Mouse (Mus musculus): Measurements from ENCODE around the gene Kcnh4. TPM values are rescaled to one million over a fixed set of nuclear protein-coding genes. Genes with fewer than 3 reads are reported as not detected.
A peak's percentile ranks its signal among the peaks of the same experiment; 100 is the strongest.

Kcnh4 gene
- total RNA-seq, 2 experiments from 2014 or later: 0.39 to 0.40 TPM

DNA sequence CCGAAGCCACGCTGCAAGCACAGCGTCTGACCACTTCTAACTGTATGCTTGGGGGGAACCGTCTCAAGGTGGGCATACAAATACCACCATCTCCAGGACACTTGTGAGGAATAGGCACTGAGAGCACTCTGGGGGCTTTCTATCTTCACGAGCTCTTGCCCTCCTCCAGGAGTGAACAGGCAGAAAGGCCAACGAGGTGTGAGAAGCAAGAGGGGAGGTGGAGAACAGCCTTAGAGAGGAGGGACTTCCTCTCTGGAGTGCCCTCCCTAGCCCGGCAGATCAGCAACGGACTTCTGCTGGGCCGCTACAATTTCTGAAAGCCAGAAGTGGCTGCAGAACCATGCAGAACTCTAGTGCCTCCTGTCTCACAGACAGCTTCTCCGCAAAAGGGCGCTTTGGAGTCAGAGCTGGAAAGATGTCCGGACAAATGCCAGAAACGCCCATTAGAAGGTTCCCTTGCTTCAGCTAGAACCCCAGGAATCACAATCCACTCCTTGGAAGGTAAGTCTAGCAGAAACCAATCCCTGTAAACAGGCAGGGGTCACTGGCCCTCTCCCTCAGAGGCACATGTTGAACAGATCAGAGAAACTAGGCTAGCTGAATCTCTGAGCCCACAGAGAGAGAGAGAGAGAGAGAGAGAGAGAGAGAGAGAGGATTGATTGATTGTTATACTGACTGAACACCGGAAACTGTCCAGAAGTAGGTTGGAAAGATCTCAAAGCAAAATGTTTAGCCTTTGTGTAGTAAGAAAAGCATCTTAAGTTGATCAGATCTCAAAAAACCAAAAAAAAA, 23.6 kb downstream of the Kcnh4 start:
- DNase-seq (ENCODE audit: low spot score in 2 of 2): no peak

DNA sequence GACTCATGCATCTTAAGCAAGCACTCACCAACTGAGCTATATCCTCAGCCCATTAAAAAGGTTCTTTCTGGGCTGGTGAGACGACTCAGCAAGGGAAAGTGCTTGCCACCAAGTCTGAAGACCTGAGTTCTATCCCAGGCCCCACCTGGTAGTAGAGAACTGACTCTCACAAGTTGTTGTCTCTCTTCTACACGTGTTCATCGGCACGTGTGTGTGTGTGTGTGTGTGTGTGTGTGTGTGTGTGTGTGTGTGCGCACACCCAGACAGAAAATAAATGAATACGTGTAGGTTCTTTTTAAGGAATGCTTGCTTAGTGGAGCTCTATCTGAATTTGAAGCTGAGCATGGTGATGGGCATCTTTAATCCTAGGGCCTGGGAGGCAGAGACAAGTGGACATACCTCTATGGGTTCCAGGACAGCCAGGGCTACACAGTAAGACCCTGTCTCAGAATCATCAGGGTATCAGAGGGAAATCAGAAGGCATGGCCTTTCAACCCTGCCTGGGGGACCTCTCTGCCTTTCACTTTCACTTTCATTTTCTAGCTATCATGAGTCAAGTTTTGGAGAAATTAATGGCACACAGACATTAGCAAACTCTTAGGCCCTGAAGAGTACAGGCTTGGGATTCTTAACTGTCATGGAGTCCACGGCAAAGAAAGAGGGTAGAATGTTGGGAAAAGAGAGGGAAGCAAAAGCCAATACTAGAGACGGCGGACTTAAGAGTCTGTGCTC, 24.4 kb downstream of the Kcnh4 start:
- DNase-seq (ENCODE audit: low spot score in 2 of 2): no peak

DNA sequence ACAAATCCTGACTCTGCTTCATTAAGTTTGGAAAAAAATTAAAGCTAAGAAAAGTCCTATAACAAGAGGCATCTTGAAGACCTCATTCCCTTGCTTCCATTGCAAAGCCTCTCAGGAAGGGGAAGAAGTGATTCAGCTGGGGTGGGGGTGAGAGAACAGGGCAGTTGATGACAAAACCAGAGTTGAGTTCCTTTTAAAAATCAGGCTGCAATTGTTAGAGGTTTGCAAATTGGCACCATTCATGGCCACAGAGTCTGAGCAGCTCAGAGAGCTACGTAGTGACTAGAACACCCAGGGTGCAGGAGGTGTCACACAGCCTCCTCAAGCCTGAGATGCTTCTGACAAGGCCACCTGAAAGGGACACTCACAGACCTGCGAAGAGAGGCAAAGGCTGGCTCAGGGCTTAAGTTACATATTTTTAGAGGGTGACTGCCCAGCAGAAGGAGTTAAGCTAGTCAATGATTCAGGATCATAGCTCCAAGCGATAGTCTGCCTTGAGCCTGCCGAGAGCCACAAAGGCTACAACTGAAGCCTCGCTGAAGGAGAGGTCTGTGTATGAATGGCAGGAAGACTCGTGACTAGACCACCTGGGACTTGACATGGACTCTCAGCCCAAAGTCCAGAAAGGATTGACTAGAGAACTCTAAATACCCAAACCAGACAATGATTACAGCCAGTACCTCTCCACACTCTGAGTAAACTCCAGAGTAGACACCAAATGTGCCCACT, 29.1 kb downstream of the Kcnh4 start:
- no peak for DNase-seq (ENCODE audit: low spot score in 2 of 2)

DNA sequence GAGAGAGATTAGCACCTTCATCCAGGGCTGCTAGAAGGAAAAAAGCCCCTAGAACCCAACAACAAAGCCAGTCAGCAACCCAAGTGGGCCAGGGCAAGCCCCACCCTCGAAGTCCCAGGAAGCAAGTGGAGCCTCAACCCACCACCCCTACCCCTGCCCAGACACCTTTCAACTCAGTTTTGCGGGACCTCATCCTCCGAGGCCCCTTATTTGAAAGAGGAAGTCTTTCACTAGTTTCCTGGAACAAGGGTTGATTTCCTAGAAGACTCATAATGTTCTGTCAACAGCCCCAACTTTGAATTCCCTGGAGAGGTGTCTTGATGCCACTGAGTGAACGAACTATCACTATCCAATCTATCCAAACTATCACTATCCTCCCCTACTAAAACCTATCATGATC, 29.8 kb downstream of the Kcnh4 start:
- no peak for DNase-seq (ENCODE audit: low spot score in 2 of 2)

GRCm38 (mm10) chr11:100728601-100729000, 31.1 kb downstream of the Kcnh4 start:
- no peak for DNase-seq (ENCODE audit: low spot score in 2 of 2)

DNA sequence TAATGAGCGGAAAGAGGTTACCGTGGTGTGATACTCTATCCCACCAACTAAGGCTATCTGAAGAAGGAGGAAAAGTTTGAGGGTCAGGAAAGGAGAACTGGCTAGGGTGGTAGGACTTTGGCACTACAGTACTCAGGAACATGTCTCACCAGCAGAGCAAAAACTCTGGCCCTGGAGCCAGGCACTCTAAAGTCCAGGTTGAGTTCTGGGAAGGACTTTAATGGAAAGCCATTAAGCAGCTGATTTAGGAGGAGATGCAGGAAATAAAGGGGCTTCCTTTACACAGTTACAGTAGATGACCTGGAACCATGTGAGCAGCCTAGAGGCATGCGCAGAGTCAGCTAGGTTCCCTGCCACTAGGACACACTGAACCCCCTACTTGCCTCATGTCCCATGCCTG, 32.5 kb downstream of the Kcnh4 start:
- DNase-seq (ENCODE audit: low spot score in 2 of 2): no peak

- DNase-seq (ENCODE audit: low spot score in 2 of 2): no peak
Observed at GRCm38 (mm10) chr11:100724919-100725512, 34.7 kb downstream of the Kcnh4 start.

DNA sequence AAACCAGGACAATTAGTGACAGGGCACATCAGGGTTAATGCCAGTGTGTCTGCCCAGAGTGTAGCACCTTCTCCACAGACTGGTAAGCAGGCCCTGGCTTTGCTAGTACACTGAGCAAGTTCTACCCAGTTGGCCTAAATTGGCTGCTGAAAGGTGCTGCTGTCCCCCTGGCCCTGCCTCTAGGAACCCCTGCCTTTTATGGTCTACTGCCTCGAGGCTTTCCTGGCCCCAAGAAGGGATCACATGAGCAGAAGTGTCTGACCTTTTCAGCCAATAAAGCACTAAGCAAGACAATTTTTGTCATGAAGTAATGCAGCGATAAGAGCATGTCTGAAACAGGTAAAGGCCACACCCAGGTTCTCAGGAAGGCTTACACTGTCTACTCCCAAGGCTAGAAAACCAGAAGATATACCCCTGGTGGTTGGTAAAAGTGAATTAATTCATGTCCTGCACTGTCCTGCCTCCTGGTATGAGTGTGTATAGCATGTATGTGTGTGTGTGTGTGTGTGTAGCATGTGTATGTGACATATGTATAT, 37.2 kb downstream of the Kcnh4 start:
- DNase-seq (ENCODE audit: low spot score in 2 of 2): no peak

DNA sequence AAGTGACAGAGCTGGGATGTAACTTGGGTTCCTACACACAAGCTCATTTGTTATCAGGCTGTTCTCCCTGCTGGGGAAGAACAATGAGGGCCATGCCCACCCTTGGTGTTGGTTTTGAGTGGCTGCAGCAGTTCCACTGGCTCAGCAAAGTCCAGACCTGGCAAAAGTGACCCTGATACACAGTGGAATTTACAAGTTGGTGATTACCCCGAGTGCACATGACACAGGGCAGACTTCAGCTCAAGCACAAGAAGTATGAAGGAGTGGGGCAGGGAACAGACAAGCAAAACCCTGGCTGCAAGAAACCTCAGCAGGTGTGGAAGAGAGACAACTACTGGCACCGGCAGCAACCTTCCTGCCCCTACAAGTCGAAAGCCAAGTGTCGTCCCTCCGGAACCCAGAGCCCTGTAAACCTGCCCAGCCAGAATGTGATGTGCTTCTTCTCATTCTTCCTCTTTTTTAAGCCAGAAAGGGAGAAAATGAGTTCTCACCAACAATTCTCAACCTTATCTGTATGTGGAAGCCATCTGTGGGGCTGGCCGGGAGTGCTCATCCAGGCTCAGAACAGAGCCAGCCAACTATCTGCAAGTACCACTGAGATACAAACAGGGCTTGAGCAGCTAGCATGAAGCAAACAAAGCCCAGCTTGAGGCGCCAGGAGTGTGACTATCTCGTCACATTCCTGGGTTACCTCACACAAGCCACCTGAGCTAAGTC, 37.8 kb downstream of the Kcnh4 start:
- DNase-seq (ENCODE audit: low spot score in 2 of 2): no peak

GRCm38 (mm10) chr11:100721254-100721653, 38.5 kb downstream of the Kcnh4 start:
- DNase-seq (ENCODE audit: low spot score in 2 of 2): no peak

DNA sequence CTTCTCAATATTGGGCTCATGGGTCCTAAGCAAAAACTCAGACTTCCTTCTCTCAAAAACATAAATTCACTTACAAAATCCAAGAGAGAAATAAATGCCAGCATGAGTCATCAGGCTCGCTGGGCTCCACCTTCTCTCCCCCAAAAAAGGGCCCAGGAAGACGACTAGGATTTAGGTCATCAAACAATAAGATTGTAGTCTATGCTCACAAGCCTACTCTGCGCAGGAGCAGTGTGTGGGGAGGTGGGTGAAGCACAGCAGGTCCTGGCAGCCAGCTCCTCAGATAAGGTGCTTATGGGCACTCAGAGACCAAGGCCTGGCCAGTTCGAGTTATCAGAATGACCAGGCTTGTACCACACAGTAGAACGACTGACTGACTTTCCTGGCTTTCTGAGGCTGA, 39.4 kb downstream of the Kcnh4 start:
- no peak for DNase-seq (ENCODE audit: low spot score in 2 of 2)

GRCm38 (mm10) chr11:100719893-100720292, 39.8 kb downstream of the Kcnh4 start:
- DNase-seq (ENCODE audit: low spot score in 2 of 2): no peak

DNA sequence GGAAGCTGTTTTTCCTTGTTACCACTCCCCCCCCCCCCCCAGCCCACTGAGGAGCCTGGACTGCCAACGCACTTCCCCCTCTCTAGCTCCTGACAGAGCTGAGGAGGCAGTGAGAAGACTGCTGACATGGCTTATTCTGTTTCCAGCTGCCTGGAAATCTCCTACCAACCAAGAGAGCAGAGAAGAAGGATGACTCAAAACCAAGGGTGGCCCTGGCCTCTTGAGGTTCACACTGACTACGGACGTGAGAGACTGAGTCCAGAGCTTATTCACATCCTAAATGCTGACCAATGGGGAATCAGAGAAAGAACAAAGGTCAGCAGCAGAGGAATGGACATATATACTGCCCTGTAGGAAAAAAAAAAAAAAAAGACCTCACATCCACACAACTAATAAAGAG, 40.4 kb downstream of the Kcnh4 start:
- DNase-seq (ENCODE audit: low spot score in 2 of 2): no peak

GRCm38 (mm10) chr11:100718866-100719265, 40.9 kb downstream of the Kcnh4 start:
- no peak for DNase-seq (ENCODE audit: low spot score in 2 of 2)

DNA sequence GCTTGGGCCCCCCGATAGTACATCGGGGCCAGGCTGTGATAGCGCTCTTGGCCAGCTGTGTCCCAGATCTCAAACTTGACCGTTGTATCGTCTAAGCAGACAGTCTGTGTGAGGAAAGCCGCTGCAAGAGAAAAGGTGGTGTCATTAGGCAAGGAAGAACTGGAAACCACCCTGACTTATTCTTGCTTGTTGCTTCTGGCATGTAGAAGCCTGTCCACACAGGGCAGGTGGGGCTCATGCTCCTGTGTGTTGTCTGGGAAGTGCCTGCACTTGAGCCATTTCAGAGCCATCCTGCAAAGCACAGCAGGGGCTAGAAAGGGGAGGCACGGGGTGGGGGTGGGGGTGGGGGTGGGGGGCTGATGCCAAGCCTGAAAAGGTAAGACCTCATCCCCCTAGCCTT, 41.3 kb downstream of the Kcnh4 start:
- no peak for DNase-seq (ENCODE audit: low spot score in 2 of 2)

GRCm38 (mm10) chr11:100716649-100717048, 43.1 kb downstream of the Kcnh4 start:
- no peak for DNase-seq (ENCODE audit: low spot score in 2 of 2)

DNA sequence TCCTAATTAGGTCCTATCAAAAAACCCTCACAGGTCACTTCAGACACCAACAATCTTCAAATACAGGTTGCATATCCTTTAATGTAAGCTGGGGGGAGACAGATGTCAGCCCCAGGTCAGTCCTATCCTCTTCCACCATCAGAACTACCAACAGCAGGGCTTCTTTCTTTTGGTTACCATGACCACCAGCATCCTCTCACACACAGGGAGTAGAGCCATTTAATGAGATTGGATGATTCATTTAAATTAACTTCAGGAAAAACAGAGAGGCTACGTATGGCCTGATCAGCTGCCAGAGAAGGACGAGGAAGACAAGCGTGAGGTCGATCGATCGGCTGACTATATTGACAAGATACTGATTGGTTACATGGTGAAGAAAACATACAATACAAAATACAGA, 44.8 kb downstream of the Kcnh4 start:
- DNase-seq (ENCODE audit: low spot score in 2 of 2): no peak

GRCm38 (mm10) chr11:100714534-100714915, 45.2 kb downstream of the Kcnh4 start:
- DNase-seq (ENCODE audit: low spot score in 2 of 2): peak in 1 of 2 experiments; percentile 62

- peak in 1 of 2 experiments; percentile 52 for DNase-seq (ENCODE audit: low spot score in 2 of 2)
Observed at GRCm38 (mm10) chr11:100713735-100714533, 45.8 kb downstream of the Kcnh4 start, which contains the start of gene Hspb9. TSS of gene Hspb9 (plus strand) at chr11:100713850.

DNA sequence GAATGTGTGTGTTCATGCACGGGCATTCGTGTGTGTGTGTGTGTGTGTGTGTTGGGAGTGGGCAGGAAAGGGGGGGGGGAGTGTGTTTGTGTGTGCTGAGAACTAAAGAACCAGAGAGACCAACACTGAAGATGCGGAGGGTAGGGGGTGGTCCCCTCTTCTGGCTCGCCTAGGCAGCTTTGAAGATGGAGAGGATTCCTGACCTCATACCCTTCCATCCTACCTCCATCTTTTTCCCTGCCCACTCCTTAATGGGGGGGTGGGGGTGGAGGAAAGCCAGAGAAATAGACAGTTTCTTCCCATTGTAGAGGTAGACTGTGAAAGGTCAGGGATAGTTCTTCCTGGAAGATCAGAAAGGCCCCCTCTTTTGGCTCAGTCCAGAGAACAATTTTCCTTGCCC, 46.6 kb downstream of the Kcnh4 start:
- no peak for DNase-seq (ENCODE audit: low spot score in 2 of 2)

Measured in adrenal gland, postnatal 4 days (tissue).